ENCODE assay signal across 7 mouse cellular contexts in the genomic region with DNA sequence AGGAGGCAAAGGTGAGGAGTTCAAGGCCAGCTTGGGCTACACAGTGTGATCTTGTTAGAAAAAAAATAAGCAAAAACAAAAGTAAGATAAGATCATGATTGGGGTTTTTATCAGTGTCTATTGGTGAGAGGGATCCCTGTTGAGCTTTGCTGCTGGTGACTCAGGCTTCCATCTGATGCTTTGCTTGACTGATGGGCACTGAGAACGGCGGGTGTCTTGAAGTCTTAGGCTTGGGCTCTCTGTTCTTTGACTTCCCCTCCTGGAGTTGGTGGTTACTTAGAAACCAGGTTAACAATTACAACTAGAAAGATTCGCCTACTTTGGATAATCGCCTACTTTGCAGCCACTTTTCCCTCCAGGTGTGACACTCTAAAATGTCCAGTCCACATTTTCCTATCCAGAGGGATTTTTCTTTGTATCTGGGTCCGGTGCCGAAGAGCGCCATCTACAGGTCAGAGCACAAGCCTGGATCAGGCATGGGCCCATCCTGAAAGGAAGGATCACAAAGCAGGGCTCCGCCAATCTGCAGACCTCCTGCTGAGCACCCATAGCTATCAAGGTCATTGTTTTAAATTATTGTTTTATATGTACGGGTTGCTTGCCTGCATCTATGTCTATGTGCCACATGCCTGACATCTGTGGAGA. TPM values are rescaled to one million over a fixed set of nuclear protein-coding genes. Genes with fewer than 3 reads are reported as not detected.
DNase-seq lines count a peak whose midpoint lies in the region; ATAC-seq and TF ChIP-seq lines count a peak whose summit lies in the region.

No protein-coding gene starts in this region.

- 56% methylated on average over 9 of the region's 9 CpGs for WGBS in hindbrain, embryonic 16.5 days

- TF ChIP-seq POLR2A in MEL (IDR thresholded peaks at IDR 0.05; ENCODE audit: control insufficient read depth in 1 of 2, insufficient read depth in 1 of 2, low read depth in 1 of 2, low read length in 2 of 2, poor library complexity in 1 of 2): no peak
- no peak for TF ChIP-seq POLR2A in brain, embryonic 14.5 days (IDR thresholded peaks at IDR 0.05; ENCODE audit: borderline replicate concordance, extremely low read depth, insufficient read depth, insufficient read length, poor library complexity, severe bottlenecking)

- no peak for TF ChIP-seq EP300 in MEL (IDR thresholded peaks at IDR 0.05; ENCODE audit: low read depth in 1 of 2, low read length in 2 of 2)

- peaks cover 0 to 1% of the 10 kb centered on the region in 2 experiments; a peak in 1 of 4 replicates for H3K36me3 ChIP-seq in MEL (ENCODE audit: control insufficient read depth in 1 of 2, insufficient read depth in 2 of 2, low read length in 2 of 2)
- no peaks in the 10 kb centered on the region for H3K36me3 ChIP-seq in hindbrain, embryonic 16.5 days (ENCODE audit: control insufficient read depth, insufficient read depth, low read length)

- H3K27me3 ChIP-seq in MEL (ENCODE audit: control insufficient read depth in 1 of 2, insufficient read depth in 2 of 2, low read length in 2 of 2): no peaks in the 10 kb centered on the region
- H3K27me3 ChIP-seq in hindbrain, embryonic 16.5 days (replicated peaks; ENCODE audit: control insufficient read depth, insufficient read depth, low read length): no peaks in the 10 kb centered on the region

- H3K9me3 ChIP-seq in MEL (replicated peaks; ENCODE audit: insufficient read depth, low read length): no peaks in the 10 kb centered on the region
- H3K9me3 ChIP-seq in hindbrain, embryonic 16.5 days (ENCODE audit: control insufficient read depth, low read length): no peaks in the 10 kb centered on the region

- no peak overlapping the region for H3K4me2 ChIP-seq in hindbrain, embryonic 16.5 days (ENCODE audit: low read length)

- DNase-seq in layer of hippocampus, adult 2 months (ENCODE audit: low spot score in 2 of 2): no peak
- no peak for DNase-seq in layer of hippocampus, adult 11-12 months (ENCODE audit: low spot score)
- peak; percentile 33 for DNase-seq in MEL (ENCODE audit: low read depth, low spot score)
- no peak for DNase-seq in brain, embryonic 14.5 days (ENCODE audit: low read depth)
- DNase-seq in lung, postnatal 36 days: peak; percentile 66
- DNase-seq in cerebellum, adult 9-11 months: no peak

- no peak overlapping the region for H3K27ac ChIP-seq in layer of hippocampus, adult 2 months
- H3K27ac ChIP-seq in MEL (ENCODE audit: control insufficient read depth, low read depth, low read length): no peak overlapping the region
- H3K27ac ChIP-seq in hindbrain, embryonic 16.5 days (ENCODE audit: low read depth, low read length): no peak overlapping the region

- no peaks in the 10 kb centered on the region for H3K79me2 ChIP-seq in MEL (ENCODE audit: control insufficient read depth, insufficient read depth, low read length, poor library complexity)

- no peak overlapping the region for H3K9ac ChIP-seq in MEL (ENCODE audit: control insufficient read depth, low read depth, low read length, poor library complexity, severe bottlenecking)
- no peak overlapping the region for H3K9ac ChIP-seq in hindbrain, embryonic 16.5 days (ENCODE audit: low read depth, low read length)

- peak; percentile 26 for TF ChIP-seq RAD21 in MEL (IDR thresholded peaks at IDR 0.05; ENCODE audit: low read depth, low read length)

- no peak for ATAC-seq in hindbrain, embryonic 16.5 days

- peak; percentile 78 for TF ChIP-seq CTCF in layer of hippocampus, adult 2 months (conservative IDR thresholded peaks at IDR 0.05)
- peak; percentile 55 to 80 (median 60) for TF ChIP-seq CTCF in MEL (IDR thresholded peaks at IDR 0.05 in 2 of 3, conservative IDR thresholded peaks at IDR 0.05 in 1 of 3; ENCODE audit: control insufficient read depth in 1 of 3, insufficient read depth in 1 of 3, low read depth in 2 of 3, low read length in 3 of 3, poor library complexity in 1 of 3, severe bottlenecking in 1 of 3)
- TF ChIP-seq CTCF in brain, embryonic 14.5 days (IDR thresholded peaks at IDR 0.05; ENCODE audit: borderline replicate concordance, extremely low read depth, insufficient read depth, insufficient read length): peak; percentile 45; the same call in 1 of the 2 replicates

- no peaks in the 10 kb centered on the region for H3K4me1 ChIP-seq in MEL (ENCODE audit: control insufficient read depth in 1 of 2, insufficient read depth in 2 of 2, low read length in 2 of 2)
- peaks cover 8% of the 10 kb centered on the region; the same call in 1 of the 2 replicates for H3K4me1 ChIP-seq in hindbrain, embryonic 16.5 days (ENCODE audit: control insufficient read depth, insufficient read depth, low read depth, low read length)

- no peak overlapping the region for H3K4me3 ChIP-seq in layer of hippocampus, adult 2 months
- H3K4me3 ChIP-seq in MEL (ENCODE audit: control insufficient read depth in 1 of 2, insufficient read depth in 1 of 2, low read depth in 2 of 2, low read length in 2 of 2): no peak overlapping the region
- H3K4me3 ChIP-seq in hindbrain, embryonic 16.5 days (ENCODE audit: low read length): no peak overlapping the region

TF ChIP-seq in MEL, 35 proteins besides CTCF, POLR2A, EP300 and RAD21:
- TF ChIP-seq CHD2 (IDR thresholded peaks at IDR 0.05; ENCODE audit: low read length) (no peak), SMC3 (IDR thresholded peaks at IDR 0.05; ENCODE audit: low read depth, low read length) (peak; percentile 41), ELF1 (IDR thresholded peaks at IDR 0.05; ENCODE audit: low read depth, low read length) (no peak)

RNA-seq across cellular contexts. Expression of a gene that starts 34.1 kb away (rescaled TPM):
- total RNA-seq in layer of hippocampus, adult 2 months (2021): 10 to 100 TPM; 72.0 to 77.6 TPM
- 13.5 and 13.9 TPM in 2 replicates for total RNA-seq in MEL (2012; rRNA removed)
- polyA plus RNA-seq in MEL (2012; ENCODE audit: insufficient read depth in 1 of 2, insufficient read length in 2 of 2, low read depth in 1 of 2, low replicate concordance in 2 of 2, missing spikeins in 1 of 2): 10 to 100 TPM in 1 of 2 experiments, not detected in 1; 18.5 TPM
- 29.5 and 32.0 TPM in 2 replicates for polyA plus RNA-seq in brain, embryonic 14.5 days (2012; rRNA removed)
- polyA plus RNA-seq in hindbrain, embryonic 16.5 days (2015; fragmentation: Nextera tagmentation; extraction: Ambion mirVana): 19.1 and 22.8 TPM in 2 replicates

Comparison
In these comparisons a context has a peak if more than half of its experiments do, and no peak if none do; other contexts are left out.
1. DNase-seq: peak in MEL (single experiment) and lung, postnatal 36 days (single experiment); none in layer of hippocampus, adult 2 months (0 of 2), layer of hippocampus, adult 11-12 months (single experiment), brain, embryonic 14.5 days (single experiment) and cerebellum, adult 9-11 months (single experiment).
2. Peak in every context shown above with its lines, with median percentiles within 50 percentile points of each other: CTCF ChIP-seq.